Mouse (Mus musculus) embryonic fibroblast, embryonic 13.5 days (primary cell): ENCODE results near the gene Zic1.

ENCODE experiments used
- CTCF ChIP-seq: IDR thresholded peaks from 2 replicates; pipeline ENCODE4 v1.5.1; 2011; ENCODE audit warnings: mild to moderate bottlenecking, control low read depth, low read length, moderate library complexity, borderline replicate concordance; ENCODE audit not compliant: insufficient read depth
- POLR2A ChIP-seq: IDR thresholded peaks from 2 replicates; pipeline ENCODE4 v1.6.1; 2011; ENCODE audit warnings: low read depth, mild to moderate bottlenecking, control low read depth, low read length, moderate library complexity

GRCm38 (mm10) chr9:91379300-91379635 lies 13.7 kb upstream of the Zic1 start:
- no peak for TF ChIP-seq POLR2A
- no peak for TF ChIP-seq CTCF
